Mouse (Mus musculus) megakaryocyte-erythroid progenitor cell, adult 5-6 weeks (primary cell): ENCODE results near the gene Nlrx1. TPM values are rescaled to one million over a fixed set of nuclear protein-coding genes. Genes with fewer than 3 reads are reported as not detected.

Experiments used
- ATAC-seq: replicated peaks from 2 replicates; pipeline ENCODE4 v1.8.0; 2016; ENCODE audit warnings: mild to moderate bottlenecking, inconsistent platforms; ENCODE audit not compliant: severe bottlenecking, poor library complexity, low FRiP score, low TSS enrichment
- total RNA-seq, 2 experiments: library from RNA; stranded (forward) in 1 of 2; stranded (reverse) in 1 of 2; fragments of 200-1000, 215-1000 nt in 1 of 2; fragments of >200 nt in 1 of 2; fragmentation: Nextera tagmentation in 1 of 2; gene quantifications; 2 replicates each; pipeline ENCODE4 v1.2.3; 2014 to 2017

The Nlrx1 gene
- total RNA-seq (2014; fragmentation: Nextera tagmentation) (1.3 and 1.8 TPM in 2 replicates), total RNA-seq (2017) (0.80 and 3.1 TPM in 2 replicates)

GRCm38 (mm10) chr9:44268432-44268831 lies at the start of gene Nlrx1:
Gene Nlrx1 (minus strand): TSS chr9:44268599.
- peak; percentile 36 for ATAC-seq

- ATAC-seq = no peak
Observed at GRCm38 (mm10) chr9:44317452-44317851, 49.1 kb upstream of the Nlrx1 start.

- ATAC-seq = no peak
Observed at GRCm38 (mm10) chr9:44314910-44315309, 46.5 kb upstream of the Nlrx1 start.

- ATAC-seq = no peak
Observed at GRCm38 (mm10) chr9:44314257-44314547, 45.8 kb upstream of the Nlrx1 start.

- no peak for ATAC-seq
Observed at GRCm38 (mm10) chr9:44313476-44314256, 45.3 kb upstream of the Nlrx1 start.

GRCm38 (mm10) chr9:44311136-44312134 lies 43.0 kb upstream of the Nlrx1 start:
- ATAC-seq = no peak

- no peak for ATAC-seq
Observed at GRCm38 (mm10) chr9:44310750-44311135, 42.3 kb upstream of the Nlrx1 start.

- ATAC-seq = no peak
Observed at GRCm38 (mm10) chr9:44309756-44310155, 41.4 kb upstream of the Nlrx1 start.

- no peak for ATAC-seq
Observed at GRCm38 (mm10) chr9:44307248-44307647, 38.8 kb upstream of the Nlrx1 start.

GRCm38 (mm10) chr9:44306532-44306931 lies 38.1 kb upstream of the Nlrx1 start:
- no peak for ATAC-seq

- ATAC-seq = peak; percentile 100
Observed at GRCm38 (mm10) chr9:44305466-44306079, 37.2 kb upstream of the Nlrx1 start, which contains the start of gene Hinfp. Gene Hinfp (minus strand): TSS chr9:44305671.

GRCm38 (mm10) chr9:44300001-44300400 lies 31.6 kb upstream of the Nlrx1 start:
- ATAC-seq = peak; percentile 94

- no peak for ATAC-seq
Observed at GRCm38 (mm10) chr9:44292490-44292889, 24.1 kb upstream of the Nlrx1 start.

GRCm38 (mm10) chr9:44288959-44289291 lies 20.5 kb upstream of the Nlrx1 start:
- no peak; the same call in 1 of the 2 replicates for ATAC-seq

GRCm38 (mm10) chr9:44288076-44288958 lies 19.9 kb upstream of the Nlrx1 start, which contains the start of gene Abcg4:
Gene Abcg4 (minus strand): TSS chr9:44288615.
- ATAC-seq = peak; percentile 86

- ATAC-seq = peak; percentile 42
Observed at GRCm38 (mm10) chr9:44287401-44288075, 19.1 kb upstream of the Nlrx1 start.

GRCm38 (mm10) chr9:44287003-44287400 lies 18.6 kb upstream of the Nlrx1 start:
- no peak for ATAC-seq

- ATAC-seq = no peak
Observed at GRCm38 (mm10) chr9:44286256-44286850, 18.0 kb upstream of the Nlrx1 start.
